Mouse (Mus musculus): ENCODE measurements around the gene Runx1. TPM values are rescaled to one million over a fixed set of nuclear protein-coding genes. Genes with fewer than 3 reads are reported as not detected.

The Runx1 gene
- total RNA-seq, 2 experiments from 2014 or later, result 0.95 to 1.4 TPM

DNA sequence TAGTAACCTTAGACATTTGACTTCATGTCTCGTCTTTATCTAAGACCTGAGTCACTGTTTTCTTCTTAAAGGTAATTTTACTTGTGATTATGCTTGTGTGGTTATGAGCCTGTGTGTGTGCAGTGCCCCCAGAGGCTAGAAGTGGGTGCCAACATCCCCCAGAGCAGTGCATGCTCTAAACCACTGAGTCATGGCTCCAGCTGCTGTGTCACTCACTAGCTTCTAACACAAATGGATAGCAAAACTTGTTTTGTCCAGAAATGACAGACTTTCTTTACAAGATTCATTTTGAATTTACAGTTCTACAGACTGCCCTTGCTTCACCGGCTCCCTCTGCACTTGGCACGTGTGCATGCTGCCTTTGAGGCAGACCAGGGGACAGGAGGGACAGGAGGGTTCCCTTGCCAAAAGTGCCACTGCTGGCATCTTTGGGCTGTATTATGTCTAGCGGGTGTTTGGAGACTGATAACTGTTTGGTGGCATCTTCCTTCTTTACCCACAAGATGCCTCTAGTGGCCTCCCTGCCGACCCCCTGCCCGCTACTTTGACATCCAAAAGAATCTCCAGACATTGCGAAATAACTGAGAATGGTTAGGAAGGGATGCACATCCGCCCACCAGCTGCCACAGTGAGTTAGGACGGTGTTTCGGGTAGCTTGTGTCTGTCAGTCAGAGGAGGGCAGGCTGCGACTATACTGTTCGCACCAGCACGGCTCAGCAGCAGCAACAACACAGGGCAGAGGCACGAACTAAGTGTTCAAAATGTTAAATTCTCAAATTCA, 217.6 kb downstream of the Runx1 start:
- no peak overlapping the region for H3K27ac ChIP-seq
- peak; percentile 47 for TF ChIP-seq CTCF (conservative IDR thresholded peaks at IDR 0.05)
- DNase-seq (ENCODE audit: low spot score in 2 of 2), result no peak
- no peak overlapping the region for H3K4me3 ChIP-seq

DNA sequence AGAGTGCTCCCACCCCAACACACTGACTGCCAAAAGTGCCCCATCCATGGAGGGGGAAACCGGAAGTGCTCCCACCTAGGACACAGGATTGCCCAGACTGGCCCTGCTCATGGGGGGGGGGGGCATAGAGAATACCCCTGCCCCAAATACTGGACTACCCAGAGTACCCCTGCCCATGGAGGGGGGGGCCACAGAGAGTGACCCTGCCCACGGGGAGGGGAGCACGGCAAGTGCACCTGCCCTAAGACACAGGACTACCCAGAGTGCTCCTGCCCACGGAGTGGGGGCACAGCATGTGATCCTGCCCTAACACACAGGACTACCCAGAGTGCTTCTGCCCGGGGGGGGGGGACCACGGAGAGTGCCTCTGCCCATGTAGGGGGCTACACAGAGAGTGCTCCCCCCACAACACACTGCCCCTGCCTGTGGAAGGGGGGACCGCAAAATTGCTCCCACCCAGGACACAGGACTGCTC, 219.4 kb downstream of the Runx1 start:
- TF ChIP-seq CTCF (conservative IDR thresholded peaks at IDR 0.05), result no peak
- H3K4me3 ChIP-seq, result no peak overlapping the region
- H3K27ac ChIP-seq, result no peak overlapping the region
- DNase-seq (ENCODE audit: low spot score in 2 of 2), result no peak

DNA sequence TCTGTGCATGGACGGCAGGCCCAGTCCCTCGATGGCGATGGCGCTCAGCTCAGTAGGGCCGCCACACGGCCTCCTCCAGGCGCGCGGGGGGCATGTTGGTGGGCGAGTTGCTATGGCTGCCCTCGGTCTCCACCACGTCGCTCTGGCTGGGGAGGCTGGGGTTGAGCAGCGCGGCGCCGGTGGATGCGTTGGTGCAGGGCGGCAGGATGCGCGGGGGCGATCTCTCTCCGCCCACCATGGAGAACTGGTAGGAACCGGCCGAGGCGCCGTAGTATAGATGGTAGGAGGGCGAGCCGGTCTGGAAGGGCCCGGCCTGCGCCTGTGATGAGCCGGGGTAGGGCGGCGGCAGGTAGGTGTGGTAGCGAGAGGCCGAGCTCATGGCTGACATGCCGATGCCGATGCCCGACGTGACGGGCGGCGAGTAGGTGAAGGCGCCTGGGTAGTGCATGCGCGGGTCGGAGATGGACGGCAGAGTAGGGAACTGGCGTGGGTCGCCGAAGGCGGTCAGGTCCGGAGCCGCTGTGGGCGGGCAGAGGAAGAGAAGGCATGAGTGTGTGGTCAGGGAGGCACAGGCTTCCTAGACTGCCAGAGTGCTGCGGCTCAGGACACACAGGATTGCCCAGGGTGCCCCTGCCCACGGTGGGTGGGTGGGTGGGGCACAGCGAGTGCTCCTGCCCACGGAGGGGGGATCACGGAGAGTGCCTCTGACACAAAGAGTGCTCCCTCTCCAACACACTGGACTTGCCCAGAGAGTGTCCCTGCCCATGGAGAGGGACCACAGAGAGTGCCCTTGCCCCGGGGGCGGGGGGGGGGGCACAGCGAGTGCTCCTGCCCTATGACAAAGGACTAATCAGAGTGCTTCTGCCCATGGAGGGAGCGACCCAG, 220.1 kb downstream of the Runx1 start:
- H3K4me3 ChIP-seq, result peak overlapping the region; percentile 44
- no peak overlapping the region for H3K27ac ChIP-seq
- no peak for DNase-seq (ENCODE audit: low spot score in 2 of 2)
- no peak for TF ChIP-seq CTCF (conservative IDR thresholded peaks at IDR 0.05)

DNA sequence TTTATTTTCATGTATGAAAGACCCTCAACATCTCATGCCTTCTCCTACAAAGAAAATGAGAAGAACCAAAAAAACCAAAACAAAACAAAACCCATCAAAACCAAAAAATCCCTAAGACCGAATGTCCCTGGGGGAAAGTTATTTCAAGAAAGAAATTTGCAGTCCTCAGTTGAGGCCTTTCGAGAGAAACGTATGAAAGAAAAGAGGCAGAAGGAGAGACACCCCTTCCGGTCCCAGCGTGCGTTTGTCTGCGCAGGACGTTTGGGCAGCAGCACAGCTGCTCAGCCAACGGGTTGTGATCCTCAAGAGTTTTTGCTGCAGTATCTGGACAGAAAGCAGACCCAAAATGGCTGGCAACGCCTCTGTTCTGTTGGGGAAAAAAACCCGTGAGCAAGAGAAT, 223.4 kb downstream of the Runx1 start:
- no peak for TF ChIP-seq CTCF (conservative IDR thresholded peaks at IDR 0.05)
- no peak for DNase-seq (ENCODE audit: low spot score in 2 of 2)
- Histone ChIP-seq H3K27ac (no peak overlapping the region), H3K4me3 (no peak overlapping the region)

DNA sequence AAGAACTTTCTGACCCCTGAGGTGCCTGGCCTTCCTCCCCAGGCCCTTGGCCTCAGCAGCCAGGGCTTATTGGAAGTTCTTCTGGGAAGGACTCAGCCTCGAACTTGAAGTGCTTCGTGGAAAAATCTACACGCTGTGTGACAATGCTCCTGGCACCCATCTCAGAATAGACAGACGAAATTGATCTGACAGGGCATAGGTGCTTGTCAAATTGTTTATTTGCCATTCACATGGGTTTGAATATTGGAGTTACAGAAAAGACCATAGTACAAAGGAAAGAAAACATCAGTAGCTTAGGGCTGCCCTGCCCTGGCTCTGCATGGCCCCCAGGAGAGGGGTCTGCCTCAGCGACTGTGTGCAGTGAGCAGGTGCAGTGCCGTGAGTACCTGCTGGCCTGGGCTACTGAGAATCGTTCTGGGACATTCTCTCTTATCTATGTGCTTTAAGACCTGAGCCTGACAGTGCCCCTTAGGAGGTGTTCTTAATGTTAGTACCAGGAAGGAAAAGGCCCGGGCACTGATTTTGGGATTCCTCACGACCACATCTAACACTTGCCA, 224.6 kb downstream of the Runx1 start:
- DNase-seq (ENCODE audit: low spot score in 2 of 2), result no peak
- TF ChIP-seq CTCF (conservative IDR thresholded peaks at IDR 0.05), result no peak
- Histone ChIP-seq H3K4me3 (no peak overlapping the region), H3K27ac (no peak overlapping the region)

DNA sequence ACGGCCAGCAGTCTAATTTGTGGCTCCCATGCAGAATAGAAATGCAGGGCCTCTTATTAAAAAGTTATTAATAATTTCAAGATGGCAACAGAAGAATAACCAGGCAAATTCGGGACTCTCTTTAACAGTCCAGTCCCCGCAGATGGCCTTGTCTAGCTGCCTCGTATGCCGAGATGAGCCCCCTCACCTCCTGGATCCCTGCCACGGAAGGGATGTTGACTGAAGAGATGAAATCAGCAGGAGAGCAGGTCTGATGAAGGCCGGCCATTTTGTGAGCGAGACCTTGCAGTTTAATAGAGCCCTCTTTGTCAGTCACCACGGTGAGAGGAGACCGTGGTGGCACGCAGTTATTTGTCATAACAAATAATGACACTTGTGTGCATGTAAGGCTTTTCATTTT, 226.5 kb downstream of the Runx1 start:
- no peak for DNase-seq (ENCODE audit: low spot score in 2 of 2)
- no peak for TF ChIP-seq CTCF (conservative IDR thresholded peaks at IDR 0.05)
- no peak overlapping the region for H3K27ac ChIP-seq
- no peak overlapping the region for H3K4me3 ChIP-seq

DNA sequence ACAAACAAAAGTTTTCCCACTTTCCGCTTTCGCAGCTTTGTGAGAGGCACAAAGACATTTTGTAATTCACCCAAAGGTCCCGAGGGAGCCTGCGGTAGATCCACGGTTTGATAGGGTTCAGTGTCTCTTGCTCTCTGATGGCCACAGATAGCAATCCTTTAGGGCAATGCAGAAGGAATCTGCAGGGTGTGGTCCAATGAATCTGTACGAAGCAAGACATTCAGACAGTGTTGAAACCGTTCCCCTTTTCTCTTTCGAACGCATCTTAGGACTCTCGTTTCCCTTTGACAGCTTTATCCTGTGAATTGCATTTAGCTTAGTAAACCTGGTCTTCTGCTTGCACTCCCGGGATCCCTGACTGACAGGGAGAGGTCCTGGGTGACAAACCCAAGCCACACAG, 228.3 kb downstream of the Runx1 start:
- no peak overlapping the region for H3K4me3 ChIP-seq
- no peak for TF ChIP-seq CTCF (conservative IDR thresholded peaks at IDR 0.05)
- no peak for DNase-seq (ENCODE audit: low spot score in 2 of 2)
- no peak overlapping the region for H3K27ac ChIP-seq

DNA sequence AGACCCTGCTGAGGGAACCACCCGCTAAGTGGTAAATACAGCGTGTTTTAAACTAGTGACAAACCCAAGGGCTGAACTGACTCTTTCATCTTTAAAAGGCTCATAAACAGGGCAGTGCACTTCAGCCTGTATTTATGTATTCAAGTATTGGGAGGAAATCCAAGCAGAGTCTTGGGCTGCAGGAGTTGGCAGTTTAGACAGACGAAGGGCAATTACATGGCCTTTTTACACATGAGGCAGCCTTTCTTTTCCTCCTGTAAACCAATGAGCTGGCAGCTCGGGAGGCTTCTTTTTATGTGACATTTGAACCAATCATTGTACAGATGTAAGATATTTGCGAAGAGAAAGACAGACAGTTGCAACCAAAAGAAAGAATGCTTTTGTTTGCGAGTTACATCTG, 233.7 kb downstream of the Runx1 start:
- no peak for TF ChIP-seq CTCF (conservative IDR thresholded peaks at IDR 0.05)
- no peak overlapping the region for H3K27ac ChIP-seq
- H3K4me3 ChIP-seq, result no peak overlapping the region
- no peak for DNase-seq (ENCODE audit: low spot score in 2 of 2)

DNA sequence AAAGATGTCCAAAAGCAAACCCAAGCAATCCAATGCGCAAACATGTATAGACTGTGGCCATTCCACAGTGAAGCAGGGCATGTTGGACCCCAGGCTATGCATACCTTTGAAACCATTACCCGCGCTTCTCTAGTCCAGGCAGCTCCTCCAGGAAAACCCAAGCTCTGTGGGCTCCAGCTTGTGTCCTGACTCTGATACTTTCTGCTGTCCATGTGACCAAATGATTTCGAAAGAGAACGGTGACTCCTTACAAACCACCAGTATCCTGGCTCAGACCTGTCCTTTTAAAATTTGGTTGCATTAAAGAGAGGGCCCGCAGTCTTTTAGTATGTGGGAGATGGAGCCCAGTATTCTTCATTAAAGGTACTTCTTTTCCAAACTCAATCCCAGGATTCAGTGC, 234.2 kb downstream of the Runx1 start:
- Histone ChIP-seq H3K27ac (no peak overlapping the region), H3K4me3 (no peak overlapping the region)
- no peak for DNase-seq (ENCODE audit: low spot score in 2 of 2)
- no peak for TF ChIP-seq CTCF (conservative IDR thresholded peaks at IDR 0.05)

DNA sequence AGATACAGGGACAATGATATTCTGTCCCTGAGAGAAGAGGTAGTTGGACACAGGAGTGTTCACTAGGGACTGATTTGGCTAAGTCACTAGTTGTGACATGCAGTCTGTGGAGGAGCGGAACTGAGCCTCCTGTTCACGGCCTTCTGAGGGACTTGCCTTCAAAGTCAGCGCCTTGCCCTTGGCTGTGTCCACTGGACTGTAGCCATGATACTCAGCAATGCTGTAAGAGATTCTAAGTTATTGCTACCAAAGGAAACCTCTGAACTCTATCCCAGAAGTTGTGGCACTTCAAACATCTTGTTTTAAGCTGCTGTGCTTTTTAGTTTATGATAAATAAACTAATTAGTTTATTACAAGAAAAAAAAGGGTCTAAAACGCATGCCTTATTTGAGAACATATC, 238.1 kb downstream of the Runx1 start:
- DNase-seq (ENCODE audit: low spot score in 2 of 2), result no peak
- Histone ChIP-seq H3K4me3 (no peak overlapping the region), H3K27ac (no peak overlapping the region)
- TF ChIP-seq CTCF (conservative IDR thresholded peaks at IDR 0.05), result no peak

DNA sequence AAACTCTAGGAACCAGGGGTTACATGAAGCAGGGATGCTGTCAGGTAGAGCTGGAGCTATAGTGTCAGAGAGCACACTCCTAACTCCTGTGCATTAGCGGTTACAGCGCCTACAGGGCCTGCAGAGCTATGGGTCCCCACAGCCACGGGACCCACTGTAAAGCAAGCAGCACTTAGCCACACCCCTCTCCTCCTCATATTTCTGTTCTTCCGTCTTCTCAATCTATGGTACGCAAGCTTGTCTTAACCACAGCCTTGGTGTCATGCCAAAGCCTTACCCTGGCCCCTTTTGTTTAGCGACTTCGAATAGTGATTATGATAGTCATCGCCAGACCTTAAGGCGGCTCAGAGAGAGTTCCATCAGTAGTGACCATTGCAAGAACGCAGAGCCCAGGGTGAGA, 244.2 kb downstream of the Runx1 start:
- TF ChIP-seq CTCF (conservative IDR thresholded peaks at IDR 0.05), result no peak
- Histone ChIP-seq H3K27ac (no peak overlapping the region), H3K4me3 (no peak overlapping the region)
- no peak for DNase-seq (ENCODE audit: low spot score in 2 of 2)

DNA sequence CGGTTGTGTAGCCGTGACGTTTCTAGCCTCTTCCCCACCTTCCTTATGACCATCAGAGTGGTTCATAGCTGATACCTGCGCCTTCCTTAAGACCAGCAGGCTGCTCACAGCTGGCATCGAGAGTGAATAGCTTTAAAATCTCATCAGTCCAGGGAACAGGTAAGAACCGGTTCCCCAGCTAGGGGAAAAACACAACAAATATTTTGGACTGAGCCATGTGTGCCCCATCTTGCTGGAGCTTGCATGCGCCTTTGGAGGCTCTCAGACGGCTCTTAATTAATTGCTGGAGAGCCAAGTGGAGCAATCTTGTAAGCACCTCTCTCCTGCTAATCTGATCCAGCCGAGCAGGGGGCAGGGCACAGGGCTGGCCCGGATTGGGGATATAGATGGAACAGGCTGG, 245.0 kb downstream of the Runx1 start:
- no peak overlapping the region for H3K27ac ChIP-seq
- no peak overlapping the region for H3K4me3 ChIP-seq
- TF ChIP-seq CTCF (conservative IDR thresholded peaks at IDR 0.05), result no peak
- no peak for DNase-seq (ENCODE audit: low spot score in 2 of 2)

DNA sequence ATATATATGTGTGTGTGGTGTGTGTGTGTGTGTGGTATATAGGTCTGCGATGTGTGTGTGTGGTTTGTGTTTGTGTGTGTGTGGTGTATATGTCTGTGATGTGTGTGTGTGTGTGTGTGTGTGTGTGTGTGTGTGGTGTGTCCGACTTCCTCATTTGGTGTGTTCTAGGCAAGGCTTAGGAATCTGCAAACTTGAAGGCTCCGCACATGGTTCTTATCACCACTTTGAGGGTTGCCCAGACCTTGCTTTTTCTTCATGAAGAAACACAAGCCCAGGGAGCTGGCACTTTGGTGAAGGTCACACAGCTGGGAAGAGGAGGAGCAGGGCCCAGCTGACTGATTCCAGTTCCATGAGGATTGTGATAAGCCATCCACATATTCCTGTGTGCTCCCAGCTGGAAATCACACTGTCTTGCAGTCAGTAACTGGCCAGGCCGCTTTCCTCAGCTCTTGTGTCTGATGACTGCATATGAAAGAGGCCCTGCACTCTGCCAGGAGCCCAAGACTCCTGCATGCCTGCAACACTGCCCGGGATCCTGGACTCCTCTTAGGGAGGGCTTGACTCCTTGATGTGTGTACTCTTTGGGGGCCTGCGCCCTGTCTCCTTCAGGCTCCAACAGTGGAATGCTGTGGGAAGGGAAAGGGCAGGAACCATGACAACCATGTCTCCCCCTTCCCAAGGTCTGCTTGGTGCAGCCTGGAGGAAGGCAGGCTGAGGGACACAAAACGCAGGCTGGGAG, 246.9 kb downstream of the Runx1 start:
- TF ChIP-seq CTCF (conservative IDR thresholded peaks at IDR 0.05), result no peak
- no peak overlapping the region for H3K4me3 ChIP-seq
- DNase-seq (ENCODE audit: low spot score in 2 of 2), result no peak
- no peak overlapping the region for H3K27ac ChIP-seq
